Mouse (Mus musculus): ENCODE results near the gene Gm28230. TPM values are rescaled to one million over a fixed set of nuclear protein-coding genes. Genes with fewer than 3 reads are reported as not detected.

Gene Gm28230
- polyA plus RNA-seq, 1 experiment from 2014 or later: not detected

- peak; percentile 31; the same call in 1 of the 2 replicates for ATAC-seq
- Histone ChIP-seq H3K4me3 (ENCODE audit: low read length) (peak overlapping the region; percentile 34), H3K9me3 (ENCODE audit: control insufficient read depth, low read length) (no peaks in the 10 kb centered on the region), H3K27me3 (replicated peaks; ENCODE audit: control insufficient read depth, insufficient read depth, low read length) (peaks cover 87% of the 10 kb centered on the region), H3K4me2 (ENCODE audit: low read depth, low read length) (no peak overlapping the region), H3K4me1 (ENCODE audit: control insufficient read depth, insufficient read depth, low read length) (peaks cover 12% of the 10 kb centered on the region), H3K9ac (ENCODE audit: low read depth, low read length) (no peak overlapping the region), H3K36me3 (ENCODE audit: control insufficient read depth, insufficient read depth, low read length) (no peaks in the 10 kb centered on the region), H3K27ac (ENCODE audit: low read length) (no peak overlapping the region)
- WGBS: 3% methylated on average over 18 of the region's 18 CpGs
These were observed 43.0 kb upstream of the Gm28230 start for GRCm38 (mm10) chr2:74683471-74683951.

GRCm38 (mm10) chr2:74684106-74684505, 42.4 kb upstream of the Gm28230 start:
- H3K9me3 ChIP-seq (ENCODE audit: control insufficient read depth, low read length): no peaks in the 10 kb centered on the region
- no peak overlapping the region for H3K27ac ChIP-seq (ENCODE audit: low read length)
- peaks cover 87% of the 10 kb centered on the region for H3K27me3 ChIP-seq (replicated peaks; ENCODE audit: control insufficient read depth, insufficient read depth, low read length)
- H3K4me2 ChIP-seq (ENCODE audit: low read depth, low read length): no peak overlapping the region
- H3K9ac ChIP-seq (ENCODE audit: low read depth, low read length): no peak overlapping the region
- no peaks in the 10 kb centered on the region for H3K36me3 ChIP-seq (ENCODE audit: control insufficient read depth, insufficient read depth, low read length)
- peak overlapping the region; percentile 19 for H3K4me3 ChIP-seq (ENCODE audit: low read length)
- peaks cover 12% of the 10 kb centered on the region for H3K4me1 ChIP-seq (ENCODE audit: control insufficient read depth, insufficient read depth, low read length)
- ATAC-seq: no peak
- WGBS: 2% methylated on average over 12 of the region's 12 CpGs

GRCm38 (mm10) chr2:74685059-74685603, 41.4 kb upstream of the Gm28230 start:
- Histone ChIP-seq H3K4me2 (ENCODE audit: low read depth, low read length) (no peak overlapping the region), H3K27ac (ENCODE audit: low read length) (no peak overlapping the region), H3K27me3 (replicated peaks; ENCODE audit: control insufficient read depth, insufficient read depth, low read length) (peaks cover 87% of the 10 kb centered on the region), H3K36me3 (ENCODE audit: control insufficient read depth, insufficient read depth, low read length) (no peaks in the 10 kb centered on the region), H3K9ac (ENCODE audit: low read depth, low read length) (no peak overlapping the region), H3K4me1 (ENCODE audit: control insufficient read depth, insufficient read depth, low read length) (peaks cover 12% of the 10 kb centered on the region), H3K4me3 (ENCODE audit: low read length) (no peak overlapping the region), H3K9me3 (ENCODE audit: control insufficient read depth, low read length) (no peaks in the 10 kb centered on the region)
- WGBS: 11% methylated on average over 4 of the region's 4 CpGs
- no peak for ATAC-seq

GRCm38 (mm10) chr2:74686301-74686987, 40.1 kb upstream of the Gm28230 start:
- Histone ChIP-seq H3K27ac (ENCODE audit: low read length) (no peak overlapping the region), H3K9me3 (ENCODE audit: control insufficient read depth, low read length) (no peaks in the 10 kb centered on the region), H3K4me2 (ENCODE audit: low read depth, low read length) (no peak overlapping the region), H3K36me3 (ENCODE audit: control insufficient read depth, insufficient read depth, low read length) (no peaks in the 10 kb centered on the region), H3K4me1 (ENCODE audit: control insufficient read depth, insufficient read depth, low read length) (peaks cover 12% of the 10 kb centered on the region), H3K27me3 (replicated peaks; ENCODE audit: control insufficient read depth, insufficient read depth, low read length) (peaks cover 81% of the 10 kb centered on the region), H3K9ac (ENCODE audit: low read depth, low read length) (no peak overlapping the region), H3K4me3 (ENCODE audit: low read length) (peak overlapping the region; percentile 5; the same call in 1 of the 2 replicates)
- no peak for ATAC-seq
- 5% methylated on average over 17 of the region's 17 CpGs for WGBS

GRCm38 (mm10) chr2:74686988-74687697, 39.4 kb upstream of the Gm28230 start:
- 0 out of 2 replicates have a peak overlapping the region, but pooled peaks have one; percentile 5 for H3K4me2 ChIP-seq (ENCODE audit: low read depth, low read length)
- H3K27me3 ChIP-seq (replicated peaks; ENCODE audit: control insufficient read depth, insufficient read depth, low read length): peaks cover 81% of the 10 kb centered on the region
- H3K36me3 ChIP-seq (ENCODE audit: control insufficient read depth, insufficient read depth, low read length): no peaks in the 10 kb centered on the region
- 1% methylated on average over 27 of the region's 27 CpGs for WGBS
- ATAC-seq: no peak
- no peaks in the 10 kb centered on the region for H3K9me3 ChIP-seq (ENCODE audit: control insufficient read depth, low read length)
- peaks cover 8% of the 10 kb centered on the region for H3K4me1 ChIP-seq (ENCODE audit: control insufficient read depth, insufficient read depth, low read length)
- no peak overlapping the region for H3K27ac ChIP-seq (ENCODE audit: low read length)
- H3K4me3 ChIP-seq (ENCODE audit: low read length): peak overlapping the region; percentile 26; the same call in 1 of the 2 replicates
- peak overlapping the region; percentile 30; the same call in 1 of the 2 replicates for H3K9ac ChIP-seq (ENCODE audit: low read depth, low read length)

- H3K4me2 ChIP-seq (ENCODE audit: low read depth, low read length): 0 out of 2 replicates have a peak overlapping the region, but pooled peaks have one; percentile 5
- H3K4me3 ChIP-seq (ENCODE audit: low read length): peak overlapping the region; percentile 26; the same call in 1 of the 2 replicates
- no peak overlapping the region for H3K27ac ChIP-seq (ENCODE audit: low read length)
- 0 out of 2 replicates have a peak overlapping the region, but pooled peaks have one; percentile 30 for H3K9ac ChIP-seq (ENCODE audit: low read depth, low read length)
- 4% methylated on average over 31 of the region's 31 CpGs for WGBS
- H3K9me3 ChIP-seq (ENCODE audit: control insufficient read depth, low read length): no peaks in the 10 kb centered on the region
- ATAC-seq: no peak
- no peaks in the 10 kb centered on the region for H3K36me3 ChIP-seq (ENCODE audit: control insufficient read depth, insufficient read depth, low read length)
- H3K27me3 ChIP-seq (replicated peaks; ENCODE audit: control insufficient read depth, insufficient read depth, low read length): peaks cover 81% of the 10 kb centered on the region
- H3K4me1 ChIP-seq (ENCODE audit: control insufficient read depth, insufficient read depth, low read length): peaks cover under 1% of the 10 kb centered on the region; the same call in 1 of the 2 replicates
These were observed 38.6 kb upstream of the Gm28230 start for GRCm38 (mm10) chr2:74687698-74688555.

- Histone ChIP-seq H3K4me3 (ENCODE audit: low read length) (no peak overlapping the region), H3K4me2 (ENCODE audit: low read depth, low read length) (no peak overlapping the region), H3K9ac (ENCODE audit: low read depth, low read length) (no peak overlapping the region), H3K36me3 (ENCODE audit: control insufficient read depth, insufficient read depth, low read length) (no peaks in the 10 kb centered on the region), H3K27me3 (replicated peaks; ENCODE audit: control insufficient read depth, insufficient read depth, low read length) (peaks cover 81% of the 10 kb centered on the region), H3K27ac (ENCODE audit: low read length) (no peak overlapping the region), H3K4me1 (ENCODE audit: control insufficient read depth, insufficient read depth, low read length) (no peaks in the 10 kb centered on the region), H3K9me3 (ENCODE audit: control insufficient read depth, low read length) (no peaks in the 10 kb centered on the region)
- no peak for ATAC-seq
- 7% methylated on average over 12 of the region's 12 CpGs for WGBS
These were observed 37.5 kb upstream of the Gm28230 start for GRCm38 (mm10) chr2:74688795-74689573.

- Histone ChIP-seq H3K9me3 (ENCODE audit: control insufficient read depth, low read length) (no peaks in the 10 kb centered on the region), H3K36me3 (ENCODE audit: control insufficient read depth, insufficient read depth, low read length) (no peaks in the 10 kb centered on the region), H3K27ac (ENCODE audit: low read length) (no peak overlapping the region), H3K4me1 (ENCODE audit: control insufficient read depth, insufficient read depth, low read length) (no peaks in the 10 kb centered on the region), H3K4me3 (ENCODE audit: low read length) (peak overlapping the region; percentile 18), H3K27me3 (replicated peaks; ENCODE audit: control insufficient read depth, insufficient read depth, low read length) (peaks cover 82% of the 10 kb centered on the region), H3K9ac (ENCODE audit: low read depth, low read length) (no peak overlapping the region), H3K4me2 (ENCODE audit: low read depth, low read length) (peak overlapping the region; percentile 9; the same call in 1 of the 2 replicates)
- ATAC-seq: no peak
- 3% methylated on average over 24 of the region's 24 CpGs for WGBS
These were observed 36.8 kb upstream of the Gm28230 start for GRCm38 (mm10) chr2:74689574-74690337.
